Mouse (Mus musculus): ENCODE measurements at regions not wholly inside any gene's neighbourhood (a gene's known extent, or its start where the extent isn't known, plus 50 kb on each side); places are given as distances from the start of the nearest gene placed in this dataset.

- no peak for DNase-seq (ENCODE audit: low read depth)
Measured at GRCm38 (mm10) chr16:30652692-30653091, 53.2 kb downstream of the Fam43a start.

GRCm38 (mm10) chr16:30653806-30654205, 54.3 kb downstream of the Fam43a start:
- no peak for DNase-seq (ENCODE audit: low read depth)

DNA sequence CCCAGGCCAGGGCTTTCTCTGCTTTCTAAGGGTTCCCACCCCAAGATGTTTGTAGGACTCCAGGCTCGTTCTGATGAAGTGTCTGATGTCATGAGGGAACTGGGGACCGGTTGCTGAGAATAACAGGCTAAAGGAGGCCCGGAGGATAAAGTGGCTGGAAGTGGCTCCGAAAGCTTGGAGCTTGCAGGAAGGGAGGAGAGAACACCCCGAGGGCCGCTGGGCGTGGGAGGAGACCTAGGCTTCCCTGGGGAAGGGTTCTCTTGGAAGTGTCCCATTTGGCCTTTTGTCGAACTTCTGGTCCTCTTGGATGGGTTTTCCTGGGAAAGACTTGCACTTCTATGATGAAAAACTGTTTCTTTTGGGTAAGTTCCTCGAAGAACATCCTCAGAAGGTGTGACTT, 54.7 kb downstream of the Fam43a start:
- no peak for DNase-seq (ENCODE audit: low read depth)

DNA sequence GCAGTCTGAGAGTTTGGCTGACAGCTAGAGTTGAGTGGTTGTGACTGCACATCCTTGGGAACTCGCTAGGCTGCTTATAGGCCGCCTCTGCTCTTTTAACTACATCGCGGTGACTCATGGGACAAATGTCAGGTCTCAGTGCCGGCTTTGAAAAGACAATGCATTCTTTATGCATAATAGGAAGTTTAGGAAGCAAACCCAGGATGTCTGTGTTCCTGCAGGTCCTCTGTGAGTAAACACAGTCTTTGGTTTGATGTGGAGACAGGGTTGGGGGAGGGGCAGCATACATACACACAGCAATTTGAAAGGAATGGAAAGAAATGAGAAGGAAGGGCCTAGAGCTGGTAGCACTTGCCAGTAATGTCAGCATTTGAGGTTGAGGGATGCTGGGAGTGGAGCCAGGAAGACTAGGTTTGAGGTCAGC, 56.3 kb downstream of the Fam43a start:
- no peak for DNase-seq (ENCODE audit: low read depth)

DNA sequence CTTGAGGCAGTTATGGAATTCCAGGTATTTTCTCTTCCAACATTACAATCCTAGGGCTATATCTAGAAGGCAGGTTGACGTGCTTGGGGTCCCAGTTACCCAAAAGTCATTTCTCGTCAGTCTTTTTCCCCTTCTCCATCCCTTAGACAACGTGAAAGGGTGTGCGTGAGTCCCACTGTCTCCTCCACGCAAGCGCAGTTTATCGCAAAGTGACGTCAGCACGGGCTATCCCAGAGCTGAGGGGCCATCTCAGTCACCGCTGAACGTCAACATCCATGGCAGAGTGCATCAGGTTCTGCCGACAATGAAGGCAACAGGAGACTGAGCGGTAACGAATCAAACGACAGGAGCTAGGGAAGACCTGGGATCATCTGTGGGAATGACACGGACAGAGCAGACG, 57.4 kb downstream of the Fam43a start:
- no peak for DNase-seq (ENCODE audit: low read depth)

GRCm38 (mm10) chr16:30658921-30659320, 59.4 kb downstream of the Fam43a start:
- no peak for DNase-seq (ENCODE audit: low read depth)

DNA sequence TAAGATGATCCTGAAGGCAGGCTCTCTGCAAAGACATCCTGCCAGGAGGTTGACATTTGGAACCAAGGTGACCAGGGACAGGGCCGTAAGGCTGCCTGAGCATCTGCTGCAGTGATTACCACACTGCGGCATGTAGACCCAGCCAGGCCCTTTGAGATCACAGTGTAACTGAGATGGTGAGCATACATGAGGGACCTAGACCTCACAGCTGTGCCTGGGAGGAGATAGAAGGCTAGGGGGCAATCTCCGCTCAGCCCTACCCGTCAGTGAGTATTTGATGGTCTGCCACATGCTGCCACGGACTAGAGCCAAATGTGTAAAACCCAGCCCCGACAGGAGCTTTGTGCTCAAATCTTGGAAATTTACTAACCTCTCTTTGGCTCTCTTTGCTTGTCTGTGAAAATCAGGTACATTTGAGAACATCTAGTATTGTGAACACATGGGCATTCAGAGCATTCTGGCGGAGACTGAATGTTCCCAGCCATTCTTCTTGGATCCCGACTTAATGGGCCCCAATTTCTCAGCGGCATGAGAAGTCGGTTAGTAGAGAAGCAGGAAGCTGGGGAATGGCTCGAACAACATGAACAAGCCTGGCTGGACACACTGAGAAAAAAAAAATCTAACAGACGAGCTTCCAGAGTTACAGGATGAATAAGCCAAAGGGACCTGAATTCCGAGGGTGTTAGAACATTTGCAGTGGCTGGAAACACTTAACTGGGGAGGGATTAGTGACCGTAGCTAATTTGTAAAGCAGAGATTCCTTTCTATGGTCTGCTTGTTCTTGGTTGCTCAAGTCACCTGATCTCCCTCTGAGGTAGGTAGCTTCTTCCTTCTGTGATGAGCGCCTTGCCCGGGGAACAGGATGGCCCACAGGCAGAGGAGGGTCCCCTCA, 61.8 kb downstream of the Fam43a start:
- no peak for DNase-seq (ENCODE audit: low read depth)

DNA sequence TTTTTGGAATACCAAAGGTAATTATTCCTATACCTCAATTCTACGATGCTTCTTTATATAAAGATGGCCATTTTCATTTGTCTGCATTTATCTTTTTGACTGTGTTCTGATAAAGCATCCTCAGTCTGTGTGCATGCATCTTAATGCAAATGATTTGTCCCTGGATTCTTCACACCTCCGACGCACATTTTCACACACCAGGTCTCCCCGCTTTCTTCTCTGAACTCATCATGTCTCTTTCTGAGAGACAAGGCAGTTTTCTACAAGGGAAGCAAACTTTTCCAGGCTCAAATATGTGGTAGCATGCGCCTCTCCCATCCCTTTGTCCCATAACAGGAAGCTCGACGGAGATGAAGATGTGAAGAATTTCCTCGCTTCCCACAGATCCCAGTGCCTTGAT, 63.5 kb downstream of the Fam43a start:
- DNase-seq (ENCODE audit: low read depth), result no peak

- no peak for DNase-seq (ENCODE audit: low read depth)
Measured at GRCm38 (mm10) chr16:30663971-30664370, 64.4 kb downstream of the Fam43a start.

DNA sequence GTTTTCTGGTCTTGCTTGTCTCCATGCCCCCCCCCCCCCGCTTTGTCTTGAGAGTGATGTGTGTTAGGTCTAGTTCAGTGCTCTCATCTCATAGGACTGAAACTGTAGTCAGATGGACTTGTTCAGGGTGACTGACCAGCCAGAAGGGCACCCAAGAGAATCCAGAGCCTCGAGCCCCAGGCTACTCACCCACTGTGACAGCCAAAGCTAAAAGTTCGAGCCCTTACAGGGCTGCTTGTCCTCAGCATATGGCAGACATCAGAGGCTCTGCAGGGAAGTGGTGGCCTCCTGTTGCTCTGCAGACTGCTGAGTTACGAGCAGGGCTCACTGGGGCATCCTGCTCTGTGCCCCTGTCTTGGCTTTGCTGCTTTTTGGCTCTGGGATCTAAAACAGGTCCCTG, 64.9 kb downstream of the Fam43a start:
- DNase-seq (ENCODE audit: low read depth), result no peak

DNA sequence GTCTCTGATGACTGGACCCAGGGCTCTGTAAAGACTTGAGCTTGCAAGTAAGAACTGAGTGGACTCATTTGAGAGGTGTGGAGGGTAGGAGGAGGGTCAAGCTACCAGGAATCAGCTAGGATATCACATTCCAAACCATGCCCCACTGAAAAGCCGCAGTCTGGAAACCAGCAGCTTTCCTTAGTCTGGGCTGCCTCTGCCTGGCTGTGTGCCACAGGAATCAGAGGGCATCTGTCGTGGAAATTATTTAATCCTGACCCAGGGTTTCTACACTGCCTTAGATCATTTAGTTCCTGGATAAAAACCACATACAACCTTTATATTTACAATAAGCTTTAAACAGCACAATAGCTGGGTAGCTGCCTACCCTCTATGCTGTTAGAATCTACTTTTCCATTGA, 66.4 kb downstream of the Fam43a start:
- DNase-seq (ENCODE audit: low read depth), result no peak

DNA sequence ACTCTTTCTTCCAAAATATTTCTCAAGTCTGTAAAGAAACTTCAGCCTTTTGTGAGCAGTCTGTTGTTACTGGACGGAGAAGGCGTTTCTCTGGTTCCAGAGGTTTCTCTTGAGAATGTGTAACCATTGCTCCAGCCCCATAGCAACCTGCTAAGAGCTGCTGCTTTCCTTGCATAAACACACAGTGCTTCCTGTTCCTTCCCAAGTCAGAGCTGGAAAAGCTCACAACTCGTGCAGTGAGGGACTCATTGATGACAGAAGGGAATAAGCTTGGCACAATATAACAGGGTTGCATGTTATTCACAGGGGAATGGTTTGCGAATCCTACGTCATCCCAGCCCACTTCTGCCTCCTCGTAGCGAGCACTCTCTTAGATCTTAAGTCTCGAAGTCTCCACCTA, 70.4 kb downstream of the Fam43a start:
- DNase-seq (ENCODE audit: low read depth), result no peak

GRCm38 (mm10) chr16:30671584-30671983, 72.1 kb downstream of the Fam43a start:
- DNase-seq (ENCODE audit: low read depth), result no peak

- no peak for DNase-seq (ENCODE audit: low read depth)
Measured at GRCm38 (mm10) chr16:30672776-30673550, 73.4 kb downstream of the Fam43a start.

DNA sequence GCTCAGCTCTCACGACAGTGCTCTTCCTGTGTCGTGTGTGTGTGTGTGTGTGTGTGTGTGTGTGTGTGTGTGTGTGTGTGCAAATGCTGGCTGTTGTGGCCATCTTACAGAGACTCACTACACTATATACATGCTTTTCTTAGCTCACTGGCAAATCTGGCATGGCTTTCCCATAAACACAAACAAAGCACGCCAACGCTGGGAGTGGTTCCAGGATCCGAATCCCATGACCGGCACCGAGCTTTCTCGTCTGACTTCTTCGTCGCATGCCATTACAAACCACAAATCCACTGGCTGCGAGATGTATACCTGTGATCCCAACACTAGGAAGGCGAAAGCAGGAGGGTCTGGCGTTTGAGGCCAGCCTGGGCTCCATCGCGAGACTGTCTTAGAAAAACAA, 74.1 kb downstream of the Fam43a start:
- no peak for DNase-seq (ENCODE audit: low read depth)

DNA sequence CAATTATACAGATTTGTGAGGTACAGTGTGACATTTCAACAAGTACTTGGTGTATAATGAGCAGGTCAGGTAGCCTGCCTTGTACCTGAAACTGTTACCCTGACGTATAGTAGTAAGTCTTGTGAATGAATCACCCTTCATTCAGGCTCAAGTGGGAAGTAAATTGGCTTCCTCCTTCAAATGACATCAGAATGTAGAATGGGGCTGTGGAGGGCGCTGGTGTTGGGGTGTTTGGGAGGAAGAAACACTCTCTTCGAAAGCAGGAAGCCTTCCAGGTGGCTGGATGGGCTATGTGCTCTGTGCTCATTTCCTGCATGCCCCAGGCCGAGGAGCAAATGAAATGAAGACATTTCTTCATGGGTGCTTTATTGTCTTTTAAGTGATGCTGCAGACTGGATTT, 76.3 kb downstream of the Fam43a start:
- DNase-seq (ENCODE audit: low read depth), result no peak

- no peak for DNase-seq (ENCODE audit: low read depth)
Measured at GRCm38 (mm10) chr16:30677016-30677415, 77.5 kb downstream of the Fam43a start.

GRCm38 (mm10) chr16:30677896-30678707, 78.6 kb downstream of the Fam43a start:
- DNase-seq (ENCODE audit: low read depth), result no peak

DNA sequence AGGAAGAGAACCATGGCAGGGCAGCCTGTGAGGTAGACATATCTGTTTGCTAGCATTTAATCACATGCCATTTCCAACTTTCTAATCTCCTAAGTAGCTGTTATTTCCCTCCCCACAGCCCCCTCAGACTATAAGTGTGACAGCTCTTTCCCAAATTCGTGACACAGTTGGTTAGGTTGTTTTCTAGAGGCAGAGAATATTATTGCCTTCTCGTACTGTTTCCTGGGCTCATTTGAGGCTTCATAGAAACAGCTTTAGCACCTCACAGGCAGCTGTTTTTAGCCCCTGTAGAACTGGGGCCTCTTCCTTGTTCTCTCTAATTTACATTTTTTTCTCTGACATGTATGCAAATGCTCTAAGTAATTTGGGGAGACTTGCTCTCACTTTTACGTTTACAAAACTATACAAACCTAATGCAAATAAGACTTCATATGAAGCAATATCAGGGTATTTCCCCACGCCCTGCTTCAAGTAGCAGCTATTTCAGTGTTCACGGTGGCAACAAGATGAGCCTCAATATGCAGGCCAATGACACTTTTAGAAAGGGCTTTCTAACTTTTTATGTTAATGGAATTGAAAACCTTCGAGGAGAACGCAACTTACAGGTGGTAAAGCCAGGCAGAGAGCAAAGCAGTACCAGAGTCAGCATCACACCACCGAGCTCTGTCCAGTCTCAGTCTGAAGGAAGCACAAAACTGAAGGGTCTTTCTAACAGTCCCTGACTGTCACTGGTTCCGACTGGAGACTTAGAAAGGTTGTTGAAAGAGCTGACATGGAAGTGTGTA, 79.4 kb downstream of the Fam43a start:
- no peak for DNase-seq (ENCODE audit: low read depth)

- DNase-seq (ENCODE audit: low read depth), result no peak
Measured at GRCm38 (mm10) chr16:30679493-30679811, 79.9 kb downstream of the Fam43a start.

- no peak for DNase-seq (ENCODE audit: low read depth)
Measured at GRCm38 (mm10) chr16:30681421-30681820, 81.9 kb downstream of the Fam43a start.

DNA sequence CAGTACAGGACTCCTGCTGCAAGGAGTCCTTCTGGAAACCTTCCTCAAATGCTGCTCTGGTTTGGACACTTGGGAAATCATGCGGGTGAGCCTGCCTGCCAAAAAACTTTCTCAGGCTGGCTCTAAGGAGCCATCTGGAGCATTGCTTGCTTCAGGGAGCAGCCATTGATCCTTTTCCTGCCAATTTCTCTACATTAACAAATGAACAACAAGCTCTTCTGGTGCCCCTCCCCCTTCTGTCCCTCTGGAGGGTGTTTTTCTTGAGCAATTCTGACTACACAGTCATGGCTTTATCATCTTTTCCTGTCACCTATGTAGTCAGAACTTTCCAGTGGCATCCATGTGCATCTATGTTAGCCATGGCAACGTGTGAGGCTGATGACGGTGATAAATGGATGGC, 84.5 kb downstream of the Fam43a start:
- DNase-seq (ENCODE audit: low read depth), result no peak

Data from c-Kit-positive CD71-negative TER-119-negative erythroid progenitor cells, embryonic 14.5 days (primary cell).